Mouse (Mus musculus) 3134 (cell line): ENCODE data around the gene Ptprg.

Source experiments
- DNase-seq: peaks from one replicate; pipeline ENCODE4 v3.0.0-alpha.2; 2011; ENCODE audit warnings: low spot score; ENCODE audit not compliant: insufficient read length; ENCODE audit errors: extremely low read depth

The Ptprg gene

GRCm38 (mm10) chr14:11553273-11553665, at the start of gene Ptprg:
Gene Ptprg (plus strand): TSS chr14:11553532.
- DNase-seq, result peak; percentile 88

GRCm38 (mm10) chr14:11503803-11504365, 49.4 kb upstream of the Ptprg start:
- DNase-seq, result no peak

GRCm38 (mm10) chr14:11510173-11510572, 43.2 kb upstream of the Ptprg start:
- DNase-seq, result no peak

- no peak for DNase-seq
Observed at GRCm38 (mm10) chr14:11519171-11519570, 34.2 kb upstream of the Ptprg start.

GRCm38 (mm10) chr14:11523052-11523451, 30.3 kb upstream of the Ptprg start:
- DNase-seq, result no peak

GRCm38 (mm10) chr14:11529591-11529990, 23.7 kb upstream of the Ptprg start:
- no peak for DNase-seq

GRCm38 (mm10) chr14:11534456-11534855, 18.9 kb upstream of the Ptprg start:
- no peak for DNase-seq

GRCm38 (mm10) chr14:11536121-11536520, 17.2 kb upstream of the Ptprg start:
- DNase-seq, result peak; percentile 25

- DNase-seq, result no peak
Observed at GRCm38 (mm10) chr14:11551892-11552291, 1.4 kb upstream of the Ptprg start.

- no peak for DNase-seq
Observed at GRCm38 (mm10) chr14:11552521-11553272, 635 bp upstream of the Ptprg start.

- DNase-seq, result peak; percentile 78
Observed at GRCm38 (mm10) chr14:11553679-11554305, 460 bp downstream of the Ptprg start.

GRCm38 (mm10) chr14:11554306-11555041, 1.1 kb downstream of the Ptprg start:
- peak; percentile 80 for DNase-seq

- DNase-seq, result no peak
Observed at GRCm38 (mm10) chr14:11555061-11555501, 1.7 kb downstream of the Ptprg start.

GRCm38 (mm10) chr14:11555521-11556355, 2.4 kb downstream of the Ptprg start:
- DNase-seq, result peak; percentile 13

GRCm38 (mm10) chr14:11556356-11557130, 3.2 kb downstream of the Ptprg start:
- peak; percentile 62 for DNase-seq

GRCm38 (mm10) chr14:11558496-11558895, 5.2 kb downstream of the Ptprg start:
- DNase-seq, result no peak

GRCm38 (mm10) chr14:11560641-11561232, 7.4 kb downstream of the Ptprg start:
- no peak for DNase-seq

GRCm38 (mm10) chr14:11561397-11561796, 8.1 kb downstream of the Ptprg start:
- no peak for DNase-seq

- peak; percentile 53 for DNase-seq
Observed at GRCm38 (mm10) chr14:11562870-11563269, 9.5 kb downstream of the Ptprg start.
